Mouse (Mus musculus) macrophage (primary cell): ENCODE results near the gene E2f3. TPM values are rescaled to one million over a fixed set of nuclear protein-coding genes. Genes with fewer than 3 reads are reported as not detected.

Source experiments
- H3K27ac ChIP-seq: fragments of 350-480 bp; formaldehyde crosslinking; 2 replicates; pipeline ENCODE4 v1.9.0; 2021
- H3K36me3 ChIP-seq: fragments of 350-480 bp; formaldehyde crosslinking; 2 replicates; pipeline ENCODE4 v1.9.0; 2021; ENCODE audit errors: inconsistent target
- H3K4me3 ChIP-seq: fragments of 350-480 bp; formaldehyde crosslinking; 2 replicates; pipeline ENCODE4 v1.9.0; 2021; ENCODE audit errors: inconsistent target
- H3K79me2 ChIP-seq: fragments of 350-480 bp; formaldehyde crosslinking; 2 replicates; pipeline ENCODE4 v1.9.0; 2021; ENCODE audit errors: inconsistent target
- WGBS: methylation state at CpG from one replicate; pipeline ENCODE4 v1.1.7; 2026; ENCODE audit warnings: inconsistent platforms; ENCODE audit not compliant: missing documents; 5-methylcytosine and 5-hydroxymethylcytosine counted together
- polyA plus RNA-seq: library from polyadenylated mRNA; stranded (reverse); fragments of 250-400 nt; gene quantifications from 3 replicates; pipeline ENCODE4 v1.2.4, GENCODE M21; 2018; ENCODE audit warnings: inconsistent platforms
- total RNA-seq, 78 experiments: library from RNA; depleted of rRNA; stranded (reverse); fragments of 250-400 nt; gene quantifications; 1 replicate in 9 of 78; 2 replicates in 24 of 78; 3 replicates in 43 of 78; 4 replicates in 2 of 78; pipeline ENCODE4 v1.2.4; 2018; ENCODE audit warnings: inconsistent platforms in 56 of 78

The E2f3 gene
- 10 to 100 TPM; 10.6 to 20.9 (median 15.6) TPM for total RNA-seq (2018; cell fraction: chromatin; rRNA removed)
- 10 to 100 TPM; 10.3 to 13.8 (median 11.1) TPM for total RNA-seq (2018; cell fraction: cytosol; rRNA removed)
- total RNA-seq (2018; cell fraction: nucleus; rRNA removed): 10 to 100 TPM; 14.8 to 34.6 (median 19.4) TPM
- 7.9 to 14.8 TPM (median 8.2 TPM) in 3 replicates for polyA plus RNA-seq

DNA sequence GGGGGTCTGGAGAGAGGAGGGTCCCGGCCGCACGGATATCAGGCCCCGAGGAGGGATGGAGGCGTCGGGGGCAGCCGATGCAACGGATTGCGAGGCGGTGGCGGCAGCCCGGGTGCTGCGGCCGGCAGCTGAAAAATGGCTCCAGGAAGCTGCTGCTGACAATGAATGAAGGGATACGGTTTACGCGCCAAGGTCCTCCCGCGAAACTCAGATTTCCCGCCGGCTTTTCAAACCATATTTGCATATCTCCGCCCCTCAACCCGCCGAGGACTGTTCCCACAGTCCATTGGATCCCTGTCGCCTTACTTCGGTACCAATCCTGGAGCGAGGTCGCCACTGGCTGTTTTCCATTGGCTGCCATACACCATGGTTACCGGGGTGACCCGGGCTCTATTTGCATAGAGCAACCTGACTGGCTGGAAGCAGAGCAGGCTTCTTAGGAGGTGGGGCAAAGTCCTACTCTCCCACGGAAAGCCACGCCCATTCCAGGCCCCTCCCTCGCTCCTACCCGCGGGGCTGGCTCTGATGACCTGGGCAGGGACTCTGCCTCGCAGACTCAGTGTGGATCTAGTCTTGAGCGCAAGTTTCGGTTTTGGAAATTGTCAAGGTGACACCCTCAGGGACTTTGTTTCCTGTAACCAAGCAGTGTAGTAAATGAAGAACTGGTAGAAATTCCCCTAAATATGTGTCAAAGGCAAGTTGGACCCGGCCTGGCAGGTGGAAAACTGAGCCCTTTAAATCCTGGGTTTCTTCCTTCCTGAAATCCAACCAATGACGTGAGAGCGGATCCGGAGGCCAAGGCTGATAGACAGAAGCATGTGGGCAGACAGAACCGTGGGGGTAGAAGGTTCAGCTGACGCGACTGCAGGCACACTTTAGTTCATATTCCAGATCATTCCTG lies at the start of gene E2f3:
TSS of gene E2f3 (minus strand) at position 209 of the 901 bp plus-strand sequence.
- Histone ChIP-seq H3K27ac (peak within 1 kb of the TSS; percentile 70), H3K36me3 (no peaks in the 10 kb centered on the region), H3K79me2 (peaks cover 27% of the 10 kb centered on the region), H3K4me3 (peak within 1 kb of the TSS; percentile 43)
- WGBS: 0% methylated on average over 45 of the region's 45 CpGs

DNA sequence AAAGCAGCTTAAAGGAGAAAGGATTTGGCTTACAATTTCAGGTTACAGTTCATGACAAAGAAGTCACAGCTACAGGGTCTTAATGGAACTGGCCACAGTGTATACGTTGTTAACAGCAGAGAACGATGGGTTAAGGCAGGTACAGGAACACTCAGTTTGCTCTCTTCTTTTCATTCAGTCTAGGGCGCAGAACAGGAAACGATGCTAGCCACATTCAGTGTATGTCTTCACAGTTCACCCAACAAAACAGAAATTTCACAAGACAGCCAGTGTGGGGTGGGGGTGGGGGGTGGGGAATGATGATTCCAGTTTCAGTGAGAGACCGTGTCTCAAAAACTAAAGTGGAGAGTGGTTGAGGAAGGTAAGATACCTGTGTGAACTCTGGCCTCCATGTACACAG lies 48.7 kb upstream of the E2f3 start:
- WGBS: 53% methylated on average over 5 of the region's 5 CpGs

DNA sequence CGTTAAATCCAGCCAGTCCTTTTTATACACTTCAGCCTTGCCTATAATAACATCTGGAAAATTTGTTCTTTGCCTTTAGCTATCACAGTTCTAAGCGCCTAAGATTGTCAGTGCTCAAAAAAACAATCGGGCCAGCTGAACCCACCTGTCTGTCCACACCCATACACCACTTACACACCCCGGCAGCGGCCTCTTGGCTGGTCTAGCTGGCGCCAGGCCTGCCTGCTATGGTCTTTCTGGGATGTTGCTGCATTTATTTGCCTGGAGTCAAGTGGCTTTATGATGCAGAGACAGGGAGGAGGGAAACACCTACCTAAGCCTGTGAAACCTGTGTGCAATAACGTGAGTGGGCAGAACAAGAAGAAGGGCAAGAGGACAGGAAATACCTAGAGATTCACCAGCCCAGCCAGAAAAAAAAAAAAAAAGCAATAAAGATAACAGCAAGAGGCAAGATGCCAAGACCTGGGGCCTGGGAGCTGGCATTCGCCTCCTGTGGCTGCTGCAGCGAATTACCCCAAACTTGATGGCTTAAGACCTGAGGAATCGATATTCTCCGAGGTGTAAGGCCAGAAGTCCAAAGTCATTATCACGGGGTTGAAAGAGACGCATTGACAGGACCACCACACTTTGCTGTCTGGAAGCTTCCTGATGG lies 45.9 kb upstream of the E2f3 start:
- no peak overlapping the region for H3K27ac ChIP-seq
- no peak overlapping the region for H3K4me3 ChIP-seq
- no peaks in the 10 kb centered on the region for H3K79me2 ChIP-seq
- H3K36me3 ChIP-seq: no peaks in the 10 kb centered on the region
- WGBS: 88% methylated on average over 13 of the region's 13 CpGs

More for the DNA sequence above, 48.7 kb upstream of the E2f3 start:
- no peaks in the 10 kb centered on the region for H3K79me2 ChIP-seq
- no peak overlapping the region for H3K4me3 ChIP-seq
- no peak overlapping the region for H3K27ac ChIP-seq
- H3K36me3 ChIP-seq: no peaks in the 10 kb centered on the region

DNA sequence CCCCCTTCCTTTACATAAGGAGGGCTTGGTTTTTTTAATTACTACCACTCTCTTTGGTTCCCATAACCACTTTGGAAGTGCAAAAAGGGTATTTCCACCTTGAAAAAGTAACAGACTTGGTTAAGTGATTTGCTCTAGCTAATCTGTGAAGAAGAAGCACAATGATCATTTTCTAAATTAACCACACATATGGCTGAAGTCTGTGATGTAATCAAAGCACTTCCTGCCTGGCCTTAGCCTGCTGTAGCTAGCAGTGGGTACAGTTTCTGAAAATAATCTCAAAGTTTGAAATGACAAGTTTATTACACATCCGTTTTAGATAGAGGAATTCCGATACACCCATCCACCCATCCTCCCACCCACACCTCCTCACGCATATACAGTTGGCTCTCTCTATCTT lies 42.0 kb upstream of the E2f3 start:
- H3K4me3 ChIP-seq: no peak overlapping the region
- 87% methylated on average over 3 of the region's 3 CpGs for WGBS
- H3K27ac ChIP-seq: no peak overlapping the region
- no peaks in the 10 kb centered on the region for H3K36me3 ChIP-seq
- H3K79me2 ChIP-seq: no peaks in the 10 kb centered on the region

DNA sequence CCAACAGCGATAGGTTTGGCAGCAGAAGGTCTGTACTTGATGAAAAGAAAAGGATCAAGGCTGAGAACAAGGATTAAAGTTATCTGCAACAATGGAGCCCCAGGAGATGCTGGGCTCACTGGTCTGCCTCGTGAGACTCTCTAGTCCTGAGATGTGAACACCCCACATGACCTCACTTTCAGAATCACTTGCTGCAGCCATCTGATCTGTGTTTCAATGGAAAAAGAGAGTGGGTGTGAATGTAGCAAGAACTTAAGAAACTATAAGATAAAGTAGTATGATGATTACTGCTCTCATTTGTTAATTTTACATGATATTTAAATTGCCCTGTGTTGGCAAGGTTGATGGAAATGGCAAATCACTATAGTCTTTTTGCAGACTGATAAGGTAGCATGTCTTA lies 36.6 kb upstream of the E2f3 start:
- H3K79me2 ChIP-seq: no peaks in the 10 kb centered on the region
- H3K36me3 ChIP-seq: no peaks in the 10 kb centered on the region
- H3K4me3 ChIP-seq: no peak overlapping the region
- 100% methylated on average over 2 of the region's 2 CpGs for WGBS
- H3K27ac ChIP-seq: no peak overlapping the region

DNA sequence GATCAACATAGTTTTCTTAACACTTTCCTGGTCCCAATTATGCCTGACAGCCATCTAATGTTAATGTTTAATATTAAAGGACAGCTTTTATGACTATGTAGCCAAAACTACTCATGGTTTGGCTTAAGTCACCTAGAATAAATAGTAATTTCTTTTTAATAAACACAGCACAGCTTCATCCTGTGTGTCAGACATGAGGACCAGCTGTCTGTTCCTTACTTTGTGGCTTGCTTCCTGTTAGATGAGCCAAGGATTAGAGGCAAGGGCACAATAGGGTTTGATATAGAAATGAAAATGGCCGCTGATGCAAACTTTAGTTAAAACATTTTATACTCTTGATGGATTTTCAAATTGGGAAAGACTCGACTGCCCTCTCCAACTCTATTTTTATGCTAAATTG lies 32.7 kb upstream of the E2f3 start:
- H3K4me3 ChIP-seq: no peak overlapping the region
- no peaks in the 10 kb centered on the region for H3K79me2 ChIP-seq
- H3K36me3 ChIP-seq: no peaks in the 10 kb centered on the region
- H3K27ac ChIP-seq: no peak overlapping the region
- 84% methylated on average over 2 of the region's 2 CpGs for WGBS

DNA sequence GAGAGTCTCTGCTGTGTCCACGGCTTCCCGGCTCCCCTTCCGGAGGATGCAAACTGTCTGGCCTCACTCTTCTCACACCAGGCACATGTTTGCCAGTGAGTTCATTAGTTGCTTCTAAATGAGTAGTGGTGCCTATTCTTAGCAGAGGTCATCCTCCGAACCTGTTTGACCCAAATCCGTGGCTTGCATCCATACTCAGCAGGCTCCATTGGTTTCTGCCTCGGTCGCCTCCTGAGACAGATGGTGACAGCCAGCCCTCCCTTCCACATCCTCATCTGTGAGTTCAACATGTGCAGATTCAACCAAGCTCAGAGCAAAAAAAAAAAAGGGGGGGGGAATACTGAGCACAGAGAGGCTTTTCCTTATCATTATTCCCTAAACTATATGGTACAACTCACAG lies 31.7 kb upstream of the E2f3 start:
- H3K4me3 ChIP-seq: no peak overlapping the region
- no peaks in the 10 kb centered on the region for H3K36me3 ChIP-seq
- 90% methylated on average over 6 of the region's 7 CpGs for WGBS
- no peak overlapping the region for H3K27ac ChIP-seq
- H3K79me2 ChIP-seq: no peaks in the 10 kb centered on the region

DNA sequence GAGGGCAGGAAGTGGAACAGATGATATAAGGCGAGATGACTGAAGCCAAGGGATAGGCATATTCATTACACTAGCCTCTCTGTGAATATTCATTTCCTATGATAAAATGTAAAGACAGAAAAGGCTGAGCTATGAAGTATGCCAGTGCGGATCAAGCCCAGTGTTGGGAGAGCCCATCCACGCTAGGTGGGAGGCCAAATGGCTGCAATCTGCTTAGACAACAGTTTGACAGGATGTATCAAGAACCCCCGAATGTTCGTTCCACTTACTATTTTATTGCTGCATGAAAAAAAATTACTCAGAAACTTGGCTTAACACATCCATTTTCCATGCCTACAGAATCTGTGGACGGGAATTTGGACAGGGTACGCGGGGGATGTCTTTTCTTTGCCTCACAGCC lies 28.7 kb upstream of the E2f3 start:
- Histone ChIP-seq H3K79me2 (no peaks in the 10 kb centered on the region), H3K36me3 (no peaks in the 10 kb centered on the region), H3K27ac (no peak overlapping the region), H3K4me3 (no peak overlapping the region)
- WGBS: 89% methylated on average over 8 of the region's 8 CpGs

DNA sequence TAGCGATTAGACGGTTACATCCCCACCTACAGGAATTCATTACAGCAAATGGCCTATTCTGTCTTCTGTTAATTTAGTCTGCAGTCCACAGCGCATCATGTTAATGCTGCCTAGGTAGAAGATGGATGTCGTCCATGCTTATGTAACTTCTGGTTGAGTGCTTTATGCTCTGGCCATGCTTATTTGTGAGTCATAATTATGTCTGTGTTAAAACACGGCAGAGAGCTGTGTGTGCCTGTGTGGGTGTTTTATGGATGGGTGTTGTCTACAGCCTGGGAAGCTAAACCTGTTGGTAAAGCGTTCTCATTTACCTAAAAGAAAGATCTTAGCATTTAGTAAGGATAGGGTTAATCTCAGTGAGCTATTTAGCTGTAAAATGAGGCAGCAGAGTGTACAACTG lies 26.4 kb upstream of the E2f3 start:
- WGBS: 96% methylated on average over 6 of the region's 6 CpGs
- H3K79me2 ChIP-seq: no peaks in the 10 kb centered on the region
- no peak overlapping the region for H3K27ac ChIP-seq
- no peaks in the 10 kb centered on the region for H3K36me3 ChIP-seq
- H3K4me3 ChIP-seq: no peak overlapping the region

DNA sequence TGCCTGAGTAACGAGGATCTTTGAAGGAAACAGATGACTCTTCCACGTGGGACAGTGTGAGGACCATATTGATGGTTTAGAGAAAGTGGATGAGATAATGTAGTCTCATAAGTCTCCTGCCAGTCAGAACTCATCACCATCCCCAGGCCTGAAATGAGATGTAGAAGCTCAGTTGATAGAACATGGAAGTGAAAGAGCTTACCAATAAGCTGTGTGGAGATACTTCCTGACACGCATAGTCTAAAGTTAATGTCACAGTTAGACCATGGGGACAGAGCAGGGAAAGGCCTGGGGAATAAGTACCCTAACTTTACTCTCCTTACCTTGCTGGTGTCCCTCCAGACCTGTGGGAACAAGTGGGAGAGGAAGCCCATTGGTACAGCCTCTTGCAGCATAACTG lies 22.9 kb upstream of the E2f3 start:
- H3K36me3 ChIP-seq: no peaks in the 10 kb centered on the region
- no peak overlapping the region for H3K27ac ChIP-seq
- WGBS: 72% methylated on average over 3 of the region's 3 CpGs
- no peaks in the 10 kb centered on the region for H3K79me2 ChIP-seq
- H3K4me3 ChIP-seq: no peak overlapping the region

DNA sequence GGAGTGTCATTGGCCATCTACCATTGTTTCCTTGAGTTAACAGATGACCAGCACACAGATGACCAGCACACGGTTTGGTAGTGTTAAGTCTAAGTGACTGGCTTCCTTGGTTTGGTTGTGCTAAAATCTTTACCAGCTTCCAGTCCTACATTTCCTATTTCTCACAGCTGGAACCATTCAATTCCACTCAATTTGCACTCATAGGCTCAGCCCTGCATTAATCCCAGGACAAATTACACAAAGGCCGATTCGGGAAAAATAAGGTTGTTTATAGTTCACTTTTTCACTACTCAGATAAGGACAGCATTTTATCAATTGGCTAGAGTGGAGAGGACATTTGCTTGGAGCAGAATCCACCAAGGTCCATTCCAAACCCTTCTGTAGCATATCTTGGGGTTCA lies 19.6 kb upstream of the E2f3 start:
- no peak overlapping the region for H3K27ac ChIP-seq
- H3K4me3 ChIP-seq: no peak overlapping the region
- 93% methylated on average over 3 of the region's 3 CpGs for WGBS
- no peaks in the 10 kb centered on the region for H3K36me3 ChIP-seq
- H3K79me2 ChIP-seq: no peaks in the 10 kb centered on the region

DNA sequence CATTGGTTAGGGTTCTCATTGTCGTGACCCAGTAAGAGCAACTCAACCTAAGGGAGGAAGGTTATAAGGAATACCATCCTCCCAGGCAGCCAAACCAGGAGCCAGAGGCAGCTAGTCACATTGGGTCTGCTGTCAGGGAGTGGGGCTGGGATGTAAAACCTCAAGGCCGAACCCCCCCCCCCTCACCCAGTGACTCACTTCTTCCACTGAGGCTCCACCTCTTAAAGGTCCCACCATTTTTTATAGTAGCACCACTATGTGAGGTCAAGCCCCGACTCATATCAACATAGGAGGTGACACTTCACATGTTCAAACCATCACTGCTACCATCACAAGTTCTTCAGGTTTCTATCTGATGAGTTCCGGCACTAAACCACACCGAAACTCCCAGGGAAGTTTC lies 19.0 kb upstream of the E2f3 start:
- Histone ChIP-seq H3K4me3 (no peak overlapping the region), H3K27ac (no peak overlapping the region), H3K79me2 (no peaks in the 10 kb centered on the region), H3K36me3 (no peaks in the 10 kb centered on the region)
- WGBS: 96% methylated on average over 4 of the region's 5 CpGs

DNA sequence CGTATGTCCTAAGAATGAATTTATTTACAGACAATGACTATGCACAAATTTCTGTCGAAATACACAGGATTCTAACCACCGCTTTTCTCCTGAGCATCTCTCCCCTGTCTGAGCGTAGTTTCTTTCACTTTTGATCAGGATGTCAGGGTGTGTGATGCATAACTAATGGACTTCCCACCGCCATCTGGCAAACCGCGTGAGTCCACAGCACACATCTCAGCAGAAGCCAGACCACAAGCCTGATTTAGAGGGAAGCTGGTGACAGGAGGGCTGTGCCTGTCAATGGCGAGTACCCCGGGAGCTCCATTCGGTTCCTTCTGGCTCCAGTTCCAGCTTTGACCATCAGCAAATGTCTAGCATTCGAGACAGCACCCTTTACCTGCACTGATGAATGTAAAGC lies 17.3 kb upstream of the E2f3 start:
- H3K36me3 ChIP-seq: no peaks in the 10 kb centered on the region
- H3K27ac ChIP-seq: no peak overlapping the region
- no peak overlapping the region for H3K4me3 ChIP-seq
- 2% methylated on average over 11 of the region's 11 CpGs for whole genome bisulfite sequencing
- no peaks in the 10 kb centered on the region for H3K79me2 ChIP-seq

DNA sequence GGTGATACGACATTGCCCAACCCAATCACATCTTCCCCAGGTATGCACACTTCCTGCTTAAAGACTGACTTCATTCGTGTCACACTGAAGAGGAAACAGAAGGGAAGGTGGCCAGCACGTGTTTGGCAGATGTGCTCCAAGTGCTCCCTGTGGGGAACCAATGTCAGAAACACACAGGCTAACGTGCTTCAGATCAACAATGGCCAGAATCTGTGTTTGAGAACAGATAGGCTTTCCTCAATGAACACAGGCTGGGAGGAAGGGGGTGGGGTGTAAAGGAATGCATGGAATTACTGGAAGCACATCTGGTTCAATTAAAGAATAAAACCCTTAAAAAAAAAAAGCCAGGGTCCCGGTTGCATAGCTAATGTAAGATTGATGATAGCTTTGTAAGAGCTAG lies 15.2 kb upstream of the E2f3 start:
- WGBS: 37% methylated on average over 5 of the region's 5 CpGs
- Histone ChIP-seq H3K4me3 (no peak overlapping the region), H3K36me3 (no peaks in the 10 kb centered on the region), H3K27ac (no peak overlapping the region), H3K79me2 (no peaks in the 10 kb centered on the region)

DNA sequence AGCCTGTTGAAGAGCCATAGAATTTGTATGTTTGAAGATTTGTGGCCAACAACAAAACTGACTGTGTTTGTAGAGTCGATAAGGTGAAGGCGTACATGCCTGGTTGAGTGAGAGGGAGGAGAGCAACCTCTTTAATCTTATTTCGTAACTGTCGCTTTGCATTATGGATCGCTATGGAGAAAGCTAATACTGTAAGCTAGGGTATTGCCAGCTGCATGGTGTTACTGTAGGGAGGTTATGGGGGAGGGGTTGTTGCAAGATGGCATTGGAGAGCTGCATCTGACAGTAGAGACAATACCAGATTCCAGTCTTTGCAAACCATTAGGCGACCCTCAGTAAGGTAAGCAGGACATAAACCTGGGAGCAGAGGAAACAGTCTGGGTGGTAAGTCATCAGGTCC lies 2.1 kb upstream of the E2f3 start:
- Histone ChIP-seq H3K79me2 (peaks cover 9% of the 10 kb centered on the region), H3K36me3 (no peaks in the 10 kb centered on the region), H3K27ac (no peak overlapping the region), H3K4me3 (no peak overlapping the region)
- WGBS: 87% methylated on average over 6 of the region's 6 CpGs
